Mouse (Mus musculus) brain, embryonic 14.5 days (tissue): ENCODE measurements at regions not wholly inside any gene's neighbourhood (a gene's known extent, or its start where the extent isn't known, plus 50 kb on each side); places are given as distances from the start of the nearest gene placed in this dataset.

Source experiments
- CTCF ChIP-seq: fragments of 200-500 bp; IDR thresholded peaks from 2 replicates; pipeline ENCODE4 v1.5.1; 2012; ENCODE audit warnings: inconsistent platforms, mild to moderate bottlenecking, moderate library complexity, borderline replicate concordance; ENCODE audit not compliant: insufficient read depth, insufficient read length; ENCODE audit errors: extremely low read depth
- POLR2A ChIP-seq: fragments of 200-500 bp; IDR thresholded peaks from 2 replicates; pipeline ENCODE4 v1.6.1; 2012; ENCODE audit warnings: mild to moderate bottlenecking, inconsistent platforms, borderline replicate concordance; ENCODE audit not compliant: poor library complexity, insufficient read depth, insufficient read length, severe bottlenecking; ENCODE audit errors: extremely low read depth

GRCm38 (mm10) chr6:135500381-135500780 lies 138.0 kb downstream of the Emp1 start:
- no peak for TF ChIP-seq CTCF
- no peak for TF ChIP-seq POLR2A
